Mouse (Mus musculus) urinary bladder, postnatal 25 days (tissue): Measurements from ENCODE around the gene Mknk1.

Source experiments
- DNase-seq: peaks from one replicate; pipeline ENCODE4 v3.0.0; 2022; ENCODE audit warnings: low spot score

Mknk1 gene

GRCm38 (mm10) chr4:115846656-115847055, 7.7 kb downstream of the Mknk1 start:
- DNase-seq: no peak

- no peak for DNase-seq
Measured at GRCm38 (mm10) chr4:115847377-115847776, 8.4 kb downstream of the Mknk1 start.

- DNase-seq: no peak
Measured at GRCm38 (mm10) chr4:115848083-115848482, 9.1 kb downstream of the Mknk1 start.

DNA sequence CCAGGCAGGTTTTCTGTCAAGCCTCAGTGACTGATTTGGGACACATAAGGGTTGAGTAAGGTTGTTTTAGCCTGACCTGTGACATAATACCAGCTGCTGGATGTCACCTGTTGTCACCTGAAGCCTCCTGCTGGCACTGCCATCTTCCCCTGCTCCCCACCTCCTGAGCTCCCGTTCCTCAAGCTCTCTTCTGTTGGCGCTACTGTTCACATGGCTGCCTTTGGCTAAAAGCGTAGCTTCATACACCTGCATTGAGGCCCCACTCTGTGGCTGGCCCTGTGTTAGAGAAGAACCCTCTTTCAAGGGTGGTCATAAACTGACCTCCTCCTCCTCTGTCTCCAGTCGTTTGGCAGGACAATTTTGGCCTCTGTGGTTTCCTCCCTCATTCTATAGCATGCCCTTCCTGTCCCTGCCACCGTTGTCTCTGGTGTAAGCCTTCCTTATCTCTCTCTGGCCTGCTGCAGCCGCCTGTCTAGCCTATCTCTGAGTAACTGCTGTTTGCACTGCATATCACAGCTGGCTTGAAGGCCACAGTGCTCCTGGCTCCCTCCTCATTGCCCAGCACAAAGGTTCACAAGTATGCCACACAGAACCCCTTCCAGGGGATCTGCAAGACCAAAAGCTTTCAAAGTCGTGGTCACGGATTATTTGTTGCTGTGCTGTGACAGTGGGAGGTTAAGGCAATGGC, 10.1 kb downstream of the Mknk1 start:
- DNase-seq: no peak

DNA sequence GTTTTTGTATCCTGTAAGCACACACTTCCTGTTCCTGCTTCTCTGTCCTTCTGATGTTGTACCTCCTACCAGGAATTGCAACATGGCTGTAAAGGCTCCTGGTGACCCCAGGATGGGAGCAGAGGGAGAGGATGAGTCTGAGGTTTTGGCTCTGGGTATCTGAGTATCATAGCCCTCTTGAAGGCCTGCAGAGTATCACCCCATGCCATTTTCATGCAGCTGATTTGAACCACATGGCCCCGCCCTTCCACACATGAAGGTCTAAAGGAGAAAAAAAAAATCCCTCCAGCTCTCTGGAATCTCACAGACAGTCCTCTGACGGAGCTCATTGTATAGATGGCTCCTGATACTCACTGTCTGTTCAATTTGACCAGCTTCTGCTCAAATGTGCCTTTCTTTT, 11.1 kb downstream of the Mknk1 start:
- no peak for DNase-seq

DNA sequence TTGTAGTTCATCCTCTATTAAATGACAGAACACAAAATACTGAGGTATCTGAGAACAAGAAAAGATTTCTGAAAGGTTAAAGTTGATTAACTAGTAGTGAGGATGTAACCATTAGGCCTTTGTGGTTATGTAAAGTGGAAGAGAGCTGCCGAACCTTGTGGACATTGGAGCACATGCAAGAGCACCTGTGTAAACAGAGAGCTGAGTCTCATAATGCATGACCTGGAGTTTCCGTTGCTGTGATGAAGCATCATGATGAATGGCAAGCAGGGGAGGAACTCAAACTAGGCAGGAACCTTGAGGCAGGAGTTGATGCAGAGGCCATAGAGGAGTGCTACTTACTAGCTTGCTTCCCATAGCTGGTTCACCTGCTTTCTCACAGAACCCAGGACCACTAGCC, 11.6 kb downstream of the Mknk1 start:
- DNase-seq: no peak

DNA sequence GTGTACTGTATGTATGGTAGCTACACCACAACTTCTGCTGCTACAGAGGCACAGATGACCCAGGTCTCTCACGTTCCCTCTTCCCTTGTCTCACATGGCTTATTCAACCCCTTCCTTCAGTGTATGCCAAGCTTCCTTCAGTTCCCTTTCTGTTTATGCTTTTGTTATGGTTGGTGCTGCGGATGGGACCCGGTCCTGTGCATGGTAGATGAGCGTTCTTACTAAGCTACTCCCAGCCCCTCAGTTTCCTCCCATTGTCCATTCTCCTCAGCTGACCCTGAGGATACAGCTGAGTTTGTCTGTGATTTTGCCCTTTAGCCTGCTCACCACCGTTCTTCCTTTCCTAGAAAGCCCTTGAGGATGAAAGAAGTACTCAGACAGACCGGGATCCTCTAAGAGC, 12.6 kb downstream of the Mknk1 start:
- DNase-seq: no peak

DNA sequence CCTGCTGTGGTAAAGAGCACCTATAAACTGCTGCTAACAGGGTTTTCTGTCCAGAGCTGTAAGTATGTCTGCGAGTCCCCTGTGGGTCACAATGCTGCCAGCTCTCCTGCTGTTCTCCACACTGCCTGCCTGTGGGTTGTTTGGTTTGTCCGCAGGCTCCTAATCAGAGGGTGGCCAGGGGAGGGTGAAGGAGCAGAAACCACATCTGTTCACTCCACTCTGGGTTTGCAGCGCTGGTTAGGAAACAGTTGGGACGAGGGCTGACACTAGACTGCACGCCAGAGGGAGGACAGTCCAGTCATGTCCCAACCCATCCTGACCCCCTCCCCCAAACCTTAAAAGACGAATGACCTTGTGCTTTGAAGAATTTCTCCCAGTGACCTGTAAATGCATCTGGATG, 16.1 kb downstream of the Mknk1 start:
- no peak for DNase-seq

- no peak for DNase-seq
Measured at GRCm38 (mm10) chr4:115855609-115856008, 16.6 kb downstream of the Mknk1 start.

DNA sequence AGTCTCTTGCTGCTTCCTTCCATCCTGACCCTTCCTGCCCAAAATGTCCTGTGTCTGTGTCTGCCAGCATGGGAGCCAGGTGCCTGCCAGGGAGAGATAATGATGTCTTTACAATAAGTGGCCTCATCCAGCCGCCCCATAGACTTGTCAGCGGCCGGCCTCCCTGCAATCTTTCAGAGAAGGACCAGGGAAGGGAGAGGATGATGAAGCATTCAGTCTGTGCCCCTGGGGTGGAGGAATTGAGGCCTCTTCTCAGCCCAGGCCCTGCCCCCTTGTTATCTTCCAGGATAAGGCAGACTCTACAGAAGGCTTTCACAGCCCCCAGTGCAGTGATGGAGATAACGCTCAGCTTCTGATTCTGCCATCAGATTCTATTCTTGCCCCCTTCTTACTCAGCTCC, 17.3 kb downstream of the Mknk1 start:
- DNase-seq: no peak

DNA sequence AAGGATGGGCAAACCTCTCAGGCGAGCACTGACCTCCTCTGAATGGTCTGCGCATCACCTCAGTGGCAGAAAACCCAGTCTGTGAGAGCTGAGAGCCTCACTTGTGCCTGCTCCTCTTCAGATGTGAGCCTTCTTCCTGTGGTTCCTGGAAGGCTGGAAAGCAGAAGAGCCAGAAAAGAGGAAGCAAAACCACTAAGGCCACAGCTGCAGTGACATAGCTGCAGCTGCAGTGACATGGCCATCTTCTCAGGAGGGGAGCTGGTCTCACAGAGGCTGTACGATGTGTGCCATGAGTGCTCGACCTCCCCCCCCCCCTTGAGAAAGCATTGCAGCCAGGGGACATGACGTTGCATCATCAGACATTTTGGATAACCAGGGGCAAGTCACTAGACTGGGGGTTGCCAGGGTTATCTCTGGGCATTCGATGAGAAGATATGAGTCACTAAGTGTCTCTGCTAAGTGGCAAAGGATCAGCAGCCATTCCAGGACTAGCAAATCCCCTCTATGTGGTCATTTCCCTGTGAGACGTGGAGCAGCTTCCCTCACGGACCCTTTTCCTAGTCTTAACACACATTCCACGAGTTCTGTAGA, 18.4 kb downstream of the Mknk1 start:
- no peak for DNase-seq

GRCm38 (mm10) chr4:115863352-115863751, 24.4 kb downstream of the Mknk1 start:
- DNase-seq: no peak

GRCm38 (mm10) chr4:115863880-115864279, 24.9 kb downstream of the Mknk1 start:
- no peak for DNase-seq

- no peak for DNase-seq
Measured at GRCm38 (mm10) chr4:115869512-115870210, 30.7 kb downstream of the Mknk1 start.

- DNase-seq: no peak
Measured at GRCm38 (mm10) chr4:115873231-115873630, 34.2 kb downstream of the Mknk1 start.

GRCm38 (mm10) chr4:115878216-115878678, 39.2 kb downstream of the Mknk1 start:
- DNase-seq: no peak

DNA sequence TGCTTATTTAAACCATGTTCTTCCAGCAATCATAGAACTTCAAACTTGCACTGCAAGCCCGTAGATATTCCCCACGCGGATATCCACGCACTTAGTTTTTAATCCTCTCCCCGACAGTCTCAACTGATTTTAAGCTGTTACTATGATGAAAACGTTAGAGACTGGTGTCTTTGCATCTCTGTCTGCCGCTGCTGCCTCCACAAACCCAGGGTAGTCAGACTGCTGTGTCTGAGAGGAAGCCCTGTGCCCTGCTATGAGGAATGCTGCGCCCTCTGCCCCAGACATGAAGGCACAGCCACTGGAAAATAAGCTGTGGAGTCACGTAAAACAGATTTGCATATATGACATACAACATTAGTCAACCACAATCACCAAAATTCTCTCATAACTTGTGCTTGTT, 39.8 kb downstream of the Mknk1 start:
- no peak for DNase-seq

- no peak for DNase-seq
Measured at GRCm38 (mm10) chr4:115881183-115881582, 42.2 kb downstream of the Mknk1 start.

GRCm38 (mm10) chr4:115882195-115882594, 43.2 kb downstream of the Mknk1 start:
- no peak for DNase-seq

DNA sequence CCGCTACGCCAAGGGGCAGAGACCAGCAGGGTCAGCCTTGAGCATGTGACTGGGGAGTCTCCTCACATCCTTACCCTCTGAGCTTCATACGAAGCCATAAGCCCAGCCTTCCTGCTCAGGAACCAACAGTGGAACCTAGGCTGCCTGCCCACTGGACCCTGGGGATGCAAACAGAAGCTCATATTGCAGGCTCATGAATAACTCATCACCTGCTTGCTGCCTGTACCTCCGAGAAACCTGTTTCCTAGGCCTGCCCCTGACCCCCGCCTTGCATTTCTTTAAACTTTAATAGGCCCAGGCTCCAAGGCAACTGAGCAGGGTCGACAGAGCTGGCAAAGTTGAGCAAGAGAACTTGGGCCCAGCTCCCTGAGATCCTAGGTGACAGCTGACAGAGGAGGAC, 45.0 kb downstream of the Mknk1 start, which contains the start of gene Kncn:
Gene Kncn, plus strand, starts transcription at position 379 of the 400 bp plus-strand sequence.
- no peak for DNase-seq

- DNase-seq: no peak
Measured at GRCm38 (mm10) chr4:115885846-115886245, 46.8 kb downstream of the Mknk1 start.

- no peak for DNase-seq
Measured at GRCm38 (mm10) chr4:115886875-115887274, 47.9 kb downstream of the Mknk1 start.

DNA sequence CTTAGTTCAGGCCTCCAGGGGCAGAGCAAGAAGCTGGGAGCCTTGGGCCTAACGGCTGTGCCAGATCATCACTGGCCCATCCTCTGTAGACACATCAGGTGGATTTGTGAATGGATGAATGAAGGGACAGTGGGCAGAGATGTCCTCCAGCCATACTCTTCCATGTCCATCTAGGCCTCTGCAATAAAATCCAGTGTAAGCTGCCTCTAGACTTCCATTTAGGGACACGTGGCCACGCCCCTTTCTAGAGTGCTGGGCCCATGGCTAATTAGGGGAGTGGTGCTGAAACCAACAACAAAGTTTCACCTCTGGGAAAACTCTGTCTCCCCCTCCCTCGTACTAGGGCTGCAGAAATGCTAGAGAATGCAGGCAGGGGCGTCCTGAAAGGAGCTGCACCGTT, 51.1 kb downstream of the Mknk1 start:
- DNase-seq: no peak
